Mouse (Mus musculus) erythroblast, embryonic 14.5 days (primary cell): ENCODE data around the gene Gm28710.

Experiments used
- GATA1 ChIP-seq: IDR thresholded peaks from 2 replicates; pipeline ENCODE4 v1.6.1; 2012; ENCODE audit warnings: low read length, inconsistent platforms, mixed read lengths
- TAL1 ChIP-seq: IDR thresholded peaks from 3 replicates; pipeline ENCODE4 v1.6.1; 2012; ENCODE audit warnings: low read length, inconsistent platforms, mixed read lengths

DNA sequence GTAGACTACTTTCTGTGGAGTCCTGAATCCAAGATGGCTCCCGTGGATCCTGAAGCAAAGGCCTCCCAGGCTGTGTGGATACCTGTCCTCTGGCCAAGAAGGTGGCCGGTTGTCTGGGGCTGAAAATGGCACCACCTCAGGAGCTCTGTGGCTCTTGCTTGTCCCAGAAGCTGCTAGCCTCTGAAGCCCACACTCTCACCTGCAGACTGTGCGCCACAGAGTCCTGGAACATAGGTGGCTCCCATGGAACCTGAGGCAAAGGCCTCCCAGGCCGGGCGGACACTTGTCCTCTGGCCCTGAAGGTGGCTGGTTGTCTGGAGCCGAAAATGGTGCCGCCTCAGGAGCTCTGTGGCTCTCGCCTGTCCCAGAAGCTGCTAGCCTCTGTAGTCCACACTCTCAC, 128.2 kb downstream of the Gm28710 start:
- no peak for TF ChIP-seq GATA1
- TF ChIP-seq TAL1 = no peak
